Mouse (Mus musculus) c-Kit-positive CD71-positive TER-119-negative erythroid progenitor cells, embryonic 14.5 days (primary cell): ENCODE measurements around the gene Mrpl23.

Source experiments
- DNase-seq: peaks from one replicate; pipeline ENCODE4 v3.0.0-alpha.2; 2013; ENCODE audit warnings: low read depth

Mrpl23 gene

GRCm38 (mm10) chr7:142552591-142553416 is 20.3 kb downstream of the Mrpl23 start:
- DNase-seq, result no peak

GRCm38 (mm10) chr7:142553417-142554335 is 21.2 kb downstream of the Mrpl23 start:
- no peak for DNase-seq

GRCm38 (mm10) chr7:142554625-142555024 is 22.1 kb downstream of the Mrpl23 start:
- DNase-seq, result no peak

- DNase-seq, result no peak
Observed at GRCm38 (mm10) chr7:142555366-142556088, 23.0 kb downstream of the Mrpl23 start.

- no peak for DNase-seq
Observed at GRCm38 (mm10) chr7:142556089-142556476, 23.6 kb downstream of the Mrpl23 start.

- DNase-seq, result no peak
Observed at GRCm38 (mm10) chr7:142557696-142558095, 25.2 kb downstream of the Mrpl23 start.

GRCm38 (mm10) chr7:142558511-142559146 is 26.1 kb downstream of the Mrpl23 start:
- no peak for DNase-seq

- no peak for DNase-seq
Observed at GRCm38 (mm10) chr7:142559651-142560175, 27.2 kb downstream of the Mrpl23 start.

- DNase-seq, result no peak
Observed at GRCm38 (mm10) chr7:142560942-142561855, 28.7 kb downstream of the Mrpl23 start.

- no peak for DNase-seq
Observed at GRCm38 (mm10) chr7:142561856-142562404, 29.4 kb downstream of the Mrpl23 start.

- DNase-seq, result no peak
Observed at GRCm38 (mm10) chr7:142563168-142563567, 30.7 kb downstream of the Mrpl23 start.

GRCm38 (mm10) chr7:142564955-142565643 is 32.6 kb downstream of the Mrpl23 start:
- DNase-seq, result no peak

GRCm38 (mm10) chr7:142566512-142566911 is 34.0 kb downstream of the Mrpl23 start:
- no peak for DNase-seq

GRCm38 (mm10) chr7:142568985-142569384 is 36.5 kb downstream of the Mrpl23 start:
- no peak for DNase-seq

GRCm38 (mm10) chr7:142570565-142570964 is 38.1 kb downstream of the Mrpl23 start:
- no peak for DNase-seq

GRCm38 (mm10) chr7:142571458-142572220 is 39.2 kb downstream of the Mrpl23 start:
- DNase-seq, result no peak

- DNase-seq, result no peak
Observed at GRCm38 (mm10) chr7:142572343-142572742, 39.9 kb downstream of the Mrpl23 start.

GRCm38 (mm10) chr7:142572992-142573391 is 40.5 kb downstream of the Mrpl23 start:
- DNase-seq, result no peak
